Mouse (Mus musculus): ENCODE measurements at regions not wholly inside any gene's neighbourhood (a gene's known extent, or its start where the extent isn't known, plus 50 kb on each side); places are given as distances from the start of the nearest gene placed in this dataset.

GRCm38 (mm10) chr1:176446735-176447134 lies 171.6 kb upstream of the Pld5 start:
- no peaks in the 10 kb centered on the region for H3K36me3 ChIP-seq
- ATAC-seq (ENCODE audit: low FRiP score), result no peak
- no peak overlapping the region for H3K27ac ChIP-seq
- no peaks in the 10 kb centered on the region for H3K4me1 ChIP-seq
- H3K4me3 ChIP-seq, result no peak overlapping the region
- no peak overlapping the region for H3K4me2 ChIP-seq (replicated peaks)
- no peaks in the 10 kb centered on the region for H3K9me3 ChIP-seq (replicated peaks)
- H3K9ac ChIP-seq, result no peak overlapping the region
- 75% methylated on average over 4 of the region's 4 CpGs for WGBS
- H3K27me3 ChIP-seq, result no peaks in the 10 kb centered on the region

- no peaks in the 10 kb centered on the region for H3K4me1 ChIP-seq
- H3K27ac ChIP-seq, result no peak overlapping the region
- ATAC-seq (ENCODE audit: low FRiP score), result no peak
- H3K9me3 ChIP-seq (replicated peaks), result no peaks in the 10 kb centered on the region
- H3K27me3 ChIP-seq, result no peaks in the 10 kb centered on the region
- no peak overlapping the region for H3K4me2 ChIP-seq (replicated peaks)
- H3K36me3 ChIP-seq, result no peaks in the 10 kb centered on the region
- 98% methylated on average over 1 of the region's 1 CpGs for WGBS
- no peak overlapping the region for H3K4me3 ChIP-seq
- H3K9ac ChIP-seq, result no peak overlapping the region
Measured at GRCm38 (mm10) chr1:176443712-176444111, 168.6 kb upstream of the Pld5 start.

GRCm38 (mm10) chr1:176440254-176440653 lies 165.1 kb upstream of the Pld5 start:
- ATAC-seq (ENCODE audit: low FRiP score), result no peak
- H3K4me3 ChIP-seq, result no peak overlapping the region
- no peak overlapping the region for H3K4me2 ChIP-seq (replicated peaks)
- H3K9me3 ChIP-seq (replicated peaks), result no peaks in the 10 kb centered on the region
- H3K9ac ChIP-seq, result no peak overlapping the region
- H3K27ac ChIP-seq, result no peak overlapping the region
- H3K4me1 ChIP-seq, result no peaks in the 10 kb centered on the region
- H3K36me3 ChIP-seq, result no peaks in the 10 kb centered on the region
- H3K27me3 ChIP-seq, result no peaks in the 10 kb centered on the region
- 73% methylated on average over 3 of the region's 3 CpGs for WGBS

- no peak for ATAC-seq (ENCODE audit: low FRiP score)
- Histone ChIP-seq H3K27ac (no peak overlapping the region), H3K36me3 (no peaks in the 10 kb centered on the region), H3K27me3 (no peaks in the 10 kb centered on the region), H3K9ac (no peak overlapping the region), H3K4me3 (no peak overlapping the region), H3K4me1 (no peaks in the 10 kb centered on the region), H3K4me2 (replicated peaks) (no peak overlapping the region), H3K9me3 (replicated peaks) (no peaks in the 10 kb centered on the region)
- 43% methylated on average over 4 of the region's 4 CpGs for WGBS
Measured at GRCm38 (mm10) chr1:176427835-176428234, 152.7 kb upstream of the Pld5 start.

- Histone ChIP-seq H3K27ac (no peak overlapping the region), H3K9ac (no peak overlapping the region), H3K4me3 (no peak overlapping the region), H3K27me3 (no peaks in the 10 kb centered on the region), H3K4me2 (replicated peaks) (no peak overlapping the region), H3K9me3 (replicated peaks) (no peaks in the 10 kb centered on the region), H3K36me3 (no peaks in the 10 kb centered on the region), H3K4me1 (no peaks in the 10 kb centered on the region)
- 84% methylated on average over 2 of the region's 2 CpGs for WGBS
- no peak for ATAC-seq (ENCODE audit: low FRiP score)
Measured at GRCm38 (mm10) chr1:176427046-176427445, 151.9 kb upstream of the Pld5 start.

GRCm38 (mm10) chr1:176417251-176417650 lies 142.1 kb upstream of the Pld5 start:
- 80% methylated on average over 1 of the region's 1 CpGs for WGBS
- H3K4me3 ChIP-seq, result no peak overlapping the region
- no peaks in the 10 kb centered on the region for H3K36me3 ChIP-seq
- H3K27me3 ChIP-seq, result no peaks in the 10 kb centered on the region
- H3K4me2 ChIP-seq (replicated peaks), result no peak overlapping the region
- H3K27ac ChIP-seq, result no peak overlapping the region
- H3K9me3 ChIP-seq (replicated peaks), result no peaks in the 10 kb centered on the region
- H3K9ac ChIP-seq, result no peak overlapping the region
- ATAC-seq (ENCODE audit: low FRiP score), result no peak
- H3K4me1 ChIP-seq, result no peaks in the 10 kb centered on the region

- Histone ChIP-seq H3K9me3 (replicated peaks) (no peaks in the 10 kb centered on the region), H3K9ac (no peak overlapping the region), H3K4me3 (no peak overlapping the region), H3K4me1 (no peaks in the 10 kb centered on the region), H3K27me3 (no peaks in the 10 kb centered on the region), H3K27ac (no peak overlapping the region), H3K4me2 (replicated peaks) (no peak overlapping the region), H3K36me3 (no peaks in the 10 kb centered on the region)
- 89% methylated on average over 3 of the region's 3 CpGs for WGBS
- ATAC-seq (ENCODE audit: low FRiP score), result no peak
Measured at GRCm38 (mm10) chr1:176404128-176404527, 129.0 kb upstream of the Pld5 start.

- Histone ChIP-seq H3K4me3 (no peak overlapping the region), H3K9ac (no peak overlapping the region), H3K27me3 (no peaks in the 10 kb centered on the region), H3K4me2 (replicated peaks) (no peak overlapping the region), H3K4me1 (no peaks in the 10 kb centered on the region), H3K27ac (no peak overlapping the region), H3K9me3 (replicated peaks) (no peaks in the 10 kb centered on the region), H3K36me3 (no peaks in the 10 kb centered on the region)
- no peak for ATAC-seq (ENCODE audit: low FRiP score)
Measured at GRCm38 (mm10) chr1:176379645-176380044, 104.5 kb upstream of the Pld5 start.

GRCm38 (mm10) chr1:176366900-176367299 lies 91.8 kb upstream of the Pld5 start:
- Histone ChIP-seq H3K27me3 (no peaks in the 10 kb centered on the region), H3K9me3 (replicated peaks) (no peaks in the 10 kb centered on the region), H3K4me3 (no peak overlapping the region), H3K9ac (no peak overlapping the region), H3K4me2 (replicated peaks) (no peak overlapping the region), H3K4me1 (no peaks in the 10 kb centered on the region), H3K27ac (no peak overlapping the region), H3K36me3 (no peaks in the 10 kb centered on the region)
- 93% methylated on average over 3 of the region's 3 CpGs for WGBS
- no peak for ATAC-seq (ENCODE audit: low FRiP score)

- no peak for ATAC-seq (ENCODE audit: low FRiP score)
- Histone ChIP-seq H3K9me3 (replicated peaks) (no peaks in the 10 kb centered on the region), H3K27me3 (no peaks in the 10 kb centered on the region), H3K9ac (no peak overlapping the region), H3K4me3 (no peak overlapping the region), H3K4me1 (peaks cover 4% of the 10 kb centered on the region; the same call in 1 of the 2 replicates), H3K4me2 (replicated peaks) (no peak overlapping the region), H3K27ac (no peak overlapping the region), H3K36me3 (no peaks in the 10 kb centered on the region)
- 85% methylated on average over 3 of the region's 3 CpGs for WGBS
Measured at GRCm38 (mm10) chr1:176360957-176361356, 85.8 kb upstream of the Pld5 start.

- ATAC-seq (ENCODE audit: low FRiP score), result no peak
- H3K4me1 ChIP-seq, result peaks cover 12% of the 10 kb centered on the region
- no peak overlapping the region for H3K4me3 ChIP-seq
- no peaks in the 10 kb centered on the region for H3K36me3 ChIP-seq
- H3K27me3 ChIP-seq, result no peaks in the 10 kb centered on the region
- WGBS, result 80% methylated on average over 12 of the region's 12 CpGs
- H3K9ac ChIP-seq, result no peak overlapping the region
- H3K27ac ChIP-seq, result no peak overlapping the region
- no peak overlapping the region for H3K4me2 ChIP-seq (replicated peaks)
- no peaks in the 10 kb centered on the region for H3K9me3 ChIP-seq (replicated peaks)
Measured at GRCm38 (mm10) chr1:176359992-176360724, 85.0 kb upstream of the Pld5 start.

- H3K4me1 ChIP-seq, result peaks cover 18% of the 10 kb centered on the region
- peak; percentile 97 for ATAC-seq (ENCODE audit: low FRiP score)
- H3K9ac ChIP-seq, result no peak overlapping the region
- H3K4me2 ChIP-seq (replicated peaks), result peak overlapping the region; percentile 40
- H3K27me3 ChIP-seq, result no peaks in the 10 kb centered on the region
- 37% methylated on average over 12 of the region's 12 CpGs for WGBS
- H3K27ac ChIP-seq, result peak overlapping the region; percentile 70
- H3K4me3 ChIP-seq, result no peak overlapping the region
- no peaks in the 10 kb centered on the region for H3K36me3 ChIP-seq
- H3K9me3 ChIP-seq (replicated peaks), result no peaks in the 10 kb centered on the region
Measured at GRCm38 (mm10) chr1:176355342-176355741, 80.2 kb upstream of the Pld5 start.

GRCm38 (mm10) chr1:176354898-176355297 lies 79.8 kb upstream of the Pld5 start:
- peak overlapping the region; percentile 70 for H3K27ac ChIP-seq
- peaks cover 18% of the 10 kb centered on the region for H3K4me1 ChIP-seq
- H3K4me3 ChIP-seq, result no peak overlapping the region
- no peaks in the 10 kb centered on the region for H3K9me3 ChIP-seq (replicated peaks)
- no peaks in the 10 kb centered on the region for H3K36me3 ChIP-seq
- no peaks in the 10 kb centered on the region for H3K27me3 ChIP-seq
- peak overlapping the region; percentile 40 for H3K4me2 ChIP-seq (replicated peaks)
- H3K9ac ChIP-seq, result no peak overlapping the region
- peak; percentile 32 for ATAC-seq (ENCODE audit: low FRiP score)
- 28% methylated on average over 1 of the region's 1 CpGs for WGBS
